Mouse (Mus musculus) c-Kit-positive CD71-negative TER-119-negative erythroid progenitor cells, embryonic 14.5 days (primary cell): ENCODE measurements at regions not wholly inside any gene's neighbourhood (a gene's known extent, or its start where the extent isn't known, plus 50 kb on each side); places are given as distances from the start of the nearest gene placed in this dataset.

Source experiments
- DNase-seq: peaks from one replicate; pipeline ENCODE4 v3.0.0-alpha.2; 2013; ENCODE audit warnings: low read depth

GRCm38 (mm10) chr9:120721451-120722123, 150.3 kb downstream of the Rpl14 start:
- DNase-seq = no peak

- DNase-seq = no peak
These were observed 151.8 kb downstream of the Rpl14 start for GRCm38 (mm10) chr9:120723026-120723425.

- no peak for DNase-seq
These were observed 160.8 kb downstream of the Rpl14 start for GRCm38 (mm10) chr9:120731952-120732622.

DNA sequence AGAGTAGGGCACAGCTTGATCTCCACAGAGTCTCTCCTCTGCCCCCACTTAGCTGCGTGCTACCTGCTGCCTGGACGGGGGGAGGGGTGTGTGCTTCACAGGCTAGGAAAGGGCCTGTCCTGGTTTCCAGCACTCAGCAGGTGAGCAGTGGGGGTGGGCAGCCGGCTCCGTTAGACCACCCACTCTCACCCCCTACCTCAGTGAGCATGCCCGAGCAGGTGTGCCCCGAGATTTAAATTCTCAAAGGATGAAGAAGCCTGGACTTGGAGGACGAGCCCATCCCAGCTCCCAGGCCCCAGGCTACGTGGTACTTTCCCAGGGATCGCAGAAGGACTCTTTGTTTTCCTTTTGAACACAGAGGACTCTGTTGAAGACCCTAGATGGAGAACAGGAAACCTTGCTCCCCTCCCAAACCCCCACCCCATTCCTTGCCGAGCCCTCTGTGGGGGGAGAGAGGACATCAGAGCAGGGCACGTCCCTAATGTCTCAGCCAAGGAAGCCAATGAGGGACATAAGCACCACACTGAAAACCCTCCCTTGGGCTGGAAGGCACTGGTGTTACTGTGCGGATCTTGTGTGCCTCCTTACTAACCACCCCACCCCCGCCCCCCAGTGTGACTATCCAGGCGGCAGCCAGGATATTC, 161.5 kb downstream of the Rpl14 start:
- no peak for DNase-seq

- no peak for DNase-seq
These were observed 162.6 kb downstream of the Rpl14 start for GRCm38 (mm10) chr9:120733681-120734465.

GRCm38 (mm10) chr9:120735217-120735616, 164.0 kb downstream of the Rpl14 start:
- DNase-seq = no peak

DNA sequence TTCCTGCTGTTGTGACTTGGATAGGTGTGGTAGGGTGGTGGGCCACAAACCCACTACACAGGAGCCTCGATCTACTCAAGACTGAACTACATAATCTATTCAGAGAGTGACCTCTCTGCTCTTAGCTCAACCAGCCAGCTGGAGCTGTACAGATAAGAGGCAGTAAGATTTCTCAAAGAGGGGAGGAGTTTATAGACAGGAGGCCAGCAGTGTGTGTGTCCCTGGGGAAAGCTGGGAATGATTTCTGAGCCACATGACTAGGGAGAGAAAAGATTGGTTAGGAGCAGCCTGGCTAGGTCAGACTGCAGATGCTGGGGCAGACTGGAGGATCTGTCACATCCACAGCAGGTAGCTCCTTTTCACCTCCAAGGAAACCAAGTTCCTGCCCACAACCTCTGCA, 166.7 kb downstream of the Rpl14 start:
- DNase-seq = no peak

DNA sequence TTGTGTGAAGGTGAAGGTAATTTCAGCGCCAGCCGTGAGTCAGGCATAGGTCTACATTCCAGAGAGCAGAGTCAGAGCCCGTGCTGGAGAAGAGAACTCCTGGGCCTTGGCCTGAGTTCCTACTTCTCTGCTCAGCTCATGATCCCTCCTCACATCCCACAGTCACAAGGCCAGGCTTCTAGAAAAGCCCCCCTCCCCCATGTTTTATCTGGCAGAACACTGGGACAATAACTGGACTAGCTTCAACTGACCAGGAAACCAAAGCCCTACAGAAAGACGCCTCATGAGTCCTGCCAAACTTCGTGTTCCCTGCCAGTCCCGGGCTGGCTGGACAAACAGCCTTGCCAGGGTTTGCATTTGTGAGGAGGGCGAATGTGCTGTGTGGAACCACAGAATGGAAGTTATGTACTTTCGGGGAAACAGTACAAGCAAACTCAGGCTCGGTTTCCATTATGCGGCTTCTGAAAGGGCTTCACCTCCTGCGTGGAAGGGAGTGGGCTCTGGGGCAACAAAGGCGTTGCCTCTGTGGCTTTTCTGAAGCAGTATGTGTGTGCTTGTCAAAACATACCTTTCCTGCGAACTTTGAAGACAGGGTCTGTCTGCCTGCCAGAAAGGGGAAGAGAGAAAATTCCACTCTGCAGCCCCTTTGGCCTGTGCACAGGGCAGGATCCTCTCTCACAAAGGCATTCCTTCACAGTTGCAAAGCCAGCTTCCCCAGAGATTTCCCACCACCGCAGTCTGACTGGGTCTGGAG, 168.1 kb downstream of the Rpl14 start:
- no peak for DNase-seq

DNA sequence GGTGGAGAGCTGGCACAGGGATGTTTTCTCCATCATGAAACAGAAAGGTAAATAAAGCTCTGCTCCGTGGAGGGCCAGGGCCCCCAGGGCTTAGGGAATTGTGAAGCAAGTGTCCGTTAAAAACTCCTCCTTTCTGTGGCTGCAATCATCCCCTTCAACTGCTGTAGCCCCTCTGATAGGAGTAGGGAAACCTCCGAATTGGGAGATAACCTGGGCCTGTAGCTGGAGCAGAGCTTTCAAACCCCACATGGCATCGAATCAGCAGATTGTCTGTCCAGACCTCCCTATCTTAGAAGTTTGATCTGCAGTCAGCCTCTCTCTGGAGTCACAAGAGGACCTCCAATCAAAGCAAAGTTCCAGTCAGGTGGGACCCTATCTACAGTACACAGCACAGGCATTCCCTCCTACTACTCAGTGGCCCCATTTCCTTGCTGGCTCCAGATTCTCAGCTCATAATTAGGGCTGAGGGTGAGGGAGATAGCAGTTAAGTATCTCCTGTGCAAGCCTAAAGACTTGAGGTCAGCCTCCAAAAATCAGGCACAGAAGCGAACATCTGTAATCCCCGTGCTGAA, 168.8 kb downstream of the Rpl14 start:
- DNase-seq = no peak

DNA sequence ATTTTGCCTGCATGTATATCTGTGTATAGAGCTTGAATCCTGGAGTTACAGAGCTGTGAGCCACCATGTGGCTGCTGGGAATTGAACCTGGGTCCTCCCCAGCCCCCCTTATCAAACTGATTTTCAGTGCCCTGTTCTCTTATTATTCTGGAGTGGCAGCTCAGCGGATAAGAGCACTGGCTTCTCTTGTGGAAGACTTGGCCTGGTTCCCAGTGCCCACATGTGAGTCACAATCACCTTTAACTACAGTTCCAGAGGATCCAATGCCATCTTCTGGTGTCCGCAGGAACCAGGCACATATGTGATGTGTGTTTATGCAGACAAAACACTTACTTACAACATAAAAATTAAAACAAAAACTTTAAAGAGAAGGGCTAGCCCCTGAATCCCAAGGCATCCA, 170.3 kb downstream of the Rpl14 start:
- DNase-seq = no peak

GRCm38 (mm10) chr9:120743455-120743854, 172.2 kb downstream of the Rpl14 start:
- no peak for DNase-seq

GRCm38 (mm10) chr9:120745674-120746073, 174.4 kb downstream of the Rpl14 start:
- DNase-seq = no peak

GRCm38 (mm10) chr9:120750820-120751219, 178.2 kb upstream of the Ctnnb1 start:
- DNase-seq = no peak

- DNase-seq = no peak
These were observed 177.1 kb upstream of the Ctnnb1 start for GRCm38 (mm10) chr9:120751686-120752484.

DNA sequence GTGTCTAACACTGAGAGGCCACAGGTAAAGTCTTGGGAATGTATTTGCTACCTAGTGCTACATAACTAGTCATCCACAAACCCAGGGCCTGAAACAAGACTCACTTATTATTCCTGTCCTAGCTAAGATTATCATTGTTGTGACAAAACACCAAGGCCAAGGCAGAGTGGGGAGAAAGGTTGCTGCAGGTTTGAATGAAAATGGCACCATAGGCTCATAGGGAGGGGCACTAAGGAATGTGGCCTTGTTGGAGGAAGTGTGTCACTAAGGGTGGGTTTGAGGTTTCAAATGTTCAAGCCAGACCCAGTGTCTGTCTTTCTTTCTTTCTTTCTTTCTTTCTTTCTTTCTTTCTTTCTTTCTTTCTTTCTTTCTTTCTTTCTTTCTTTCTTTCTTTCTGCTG, 174.9 kb upstream of the Ctnnb1 start:
- no peak for DNase-seq

- no peak for DNase-seq
These were observed 173.5 kb upstream of the Ctnnb1 start for GRCm38 (mm10) chr9:120755486-120755885.

DNA sequence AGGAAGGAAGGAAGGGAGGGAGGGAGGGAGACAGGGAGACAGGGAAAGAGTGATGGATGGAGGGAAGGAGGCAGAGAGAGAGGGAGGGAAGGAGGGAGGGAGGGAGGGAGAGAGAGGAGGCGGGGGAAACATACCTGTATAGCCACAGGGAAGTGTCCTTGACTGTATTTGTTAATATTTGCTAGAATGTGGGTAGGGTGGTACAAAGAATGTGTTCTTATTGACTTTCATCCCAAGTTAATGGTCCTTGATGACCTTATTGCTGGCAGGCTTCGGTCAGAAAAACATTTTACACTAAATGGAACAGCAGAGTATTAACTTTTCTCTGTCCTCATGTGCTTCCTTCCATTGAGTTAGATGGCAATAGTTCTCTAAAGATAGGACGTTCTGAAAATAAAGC, 171.0 kb upstream of the Ctnnb1 start:
- no peak for DNase-seq

GRCm38 (mm10) chr9:120758632-120759031, 170.4 kb upstream of the Ctnnb1 start:
- no peak for DNase-seq

DNA sequence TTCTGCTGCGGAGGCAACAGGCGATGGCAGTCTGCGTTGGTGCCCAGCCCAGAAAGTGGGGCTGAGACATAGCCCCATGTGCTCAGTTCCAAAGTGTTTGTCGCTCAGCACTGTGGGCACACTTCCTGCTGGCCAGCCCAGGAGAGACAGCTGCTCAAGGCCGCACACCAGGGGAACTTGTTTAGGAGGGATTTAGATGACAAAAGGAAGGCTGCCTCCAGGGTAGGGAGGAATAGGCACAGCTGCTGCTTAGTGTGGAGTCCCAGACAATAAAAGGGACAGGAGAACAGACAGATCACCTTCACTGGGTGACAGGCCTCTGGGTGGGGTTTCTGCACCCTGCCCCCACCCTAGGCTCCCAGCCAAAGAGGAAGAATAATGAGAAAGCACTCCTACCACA, 169.2 kb upstream of the Ctnnb1 start:
- no peak for DNase-seq

DNA sequence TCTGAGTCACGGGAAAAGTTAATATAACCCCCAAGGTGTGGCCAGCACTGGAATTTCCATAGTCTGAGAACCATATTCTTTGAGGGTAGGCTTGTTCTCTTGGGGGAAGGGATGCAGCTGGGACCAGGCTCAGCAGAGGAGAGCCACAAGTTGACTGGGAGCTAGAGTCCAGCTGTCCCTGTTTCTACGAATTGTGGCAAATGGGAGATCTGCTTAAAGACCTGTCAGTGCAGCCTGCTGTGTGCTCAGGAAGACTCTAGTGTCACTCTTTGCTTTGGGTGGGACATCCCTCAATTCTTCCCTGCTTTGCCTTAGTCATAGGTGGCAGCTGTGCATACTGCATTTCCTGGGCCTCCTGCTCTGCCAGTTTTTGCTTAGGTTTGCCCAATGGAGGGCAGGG, 165.2 kb upstream of the Ctnnb1 start:
- no peak for DNase-seq

DNA sequence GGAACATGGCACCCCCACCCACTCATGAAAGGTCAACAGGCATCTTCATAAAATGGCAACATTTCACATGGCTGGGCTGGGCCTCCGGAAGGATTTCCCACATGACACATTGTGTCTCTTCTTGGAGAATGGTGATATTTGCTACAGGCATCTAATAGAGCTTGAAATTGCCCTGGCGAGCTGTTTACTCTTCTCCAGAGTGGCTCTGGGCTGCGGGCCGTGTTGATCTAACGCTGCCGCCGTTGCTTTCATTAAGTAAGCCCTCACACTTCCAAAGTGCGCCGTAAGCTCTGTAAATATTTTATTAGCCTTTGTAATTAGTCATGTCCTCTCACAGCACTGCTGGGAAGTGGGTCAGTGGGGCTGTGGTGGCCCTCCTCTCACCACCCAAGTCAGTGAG, 164.4 kb upstream of the Ctnnb1 start:
- no peak for DNase-seq
